Mouse (Mus musculus): Measurements from ENCODE around the gene Mark3. TPM values are rescaled to one million over a fixed set of nuclear protein-coding genes. Genes with fewer than 3 reads are reported as not detected.

Gene Mark3
- polyA plus RNA-seq, 1 experiment from 2014 or later, result 85.4 TPM

DNA sequence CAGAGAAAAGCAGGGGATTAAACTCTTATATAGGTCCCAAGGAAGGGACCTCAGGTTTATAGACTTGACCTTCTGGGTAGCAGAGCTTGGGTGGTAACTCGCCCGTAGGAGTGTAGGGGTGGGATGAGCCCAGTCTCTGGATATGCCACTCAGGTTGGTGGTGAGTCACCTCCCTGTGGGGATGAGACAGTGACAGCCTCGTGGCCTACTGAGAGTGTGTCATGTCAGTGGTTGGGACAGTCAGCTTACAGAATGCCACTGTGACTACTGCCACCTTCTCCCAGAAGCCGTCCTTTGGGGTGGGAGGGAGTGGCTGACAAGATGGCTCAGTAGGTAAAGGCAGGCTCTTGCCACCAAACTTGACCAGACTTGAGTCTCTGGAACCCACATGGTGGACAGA lies 112.1 kb downstream of the Mark3 start:
- TF ChIP-seq CTCF (IDR thresholded peaks at IDR 0.05), result no peak
- ChIA-PET CTCF (interaction anchor here (1.0 kb wide), 1 partner anchor 10 kb away, joined by 3 read pairs; no protein-coding TSS in a partner anchor), POLR2A (no interaction called here)
- no peaks in the 10 kb centered on the region for H3K27me3 ChIP-seq
- ATAC-seq (no peak), DNase-seq (ENCODE audit: low read depth, low spot score) (no peak)
- in situ Hi-C loops (cut with MboI; ENCODE audit: low pct_unique_long_range_greater_than_20kb), result no loop called here

DNA sequence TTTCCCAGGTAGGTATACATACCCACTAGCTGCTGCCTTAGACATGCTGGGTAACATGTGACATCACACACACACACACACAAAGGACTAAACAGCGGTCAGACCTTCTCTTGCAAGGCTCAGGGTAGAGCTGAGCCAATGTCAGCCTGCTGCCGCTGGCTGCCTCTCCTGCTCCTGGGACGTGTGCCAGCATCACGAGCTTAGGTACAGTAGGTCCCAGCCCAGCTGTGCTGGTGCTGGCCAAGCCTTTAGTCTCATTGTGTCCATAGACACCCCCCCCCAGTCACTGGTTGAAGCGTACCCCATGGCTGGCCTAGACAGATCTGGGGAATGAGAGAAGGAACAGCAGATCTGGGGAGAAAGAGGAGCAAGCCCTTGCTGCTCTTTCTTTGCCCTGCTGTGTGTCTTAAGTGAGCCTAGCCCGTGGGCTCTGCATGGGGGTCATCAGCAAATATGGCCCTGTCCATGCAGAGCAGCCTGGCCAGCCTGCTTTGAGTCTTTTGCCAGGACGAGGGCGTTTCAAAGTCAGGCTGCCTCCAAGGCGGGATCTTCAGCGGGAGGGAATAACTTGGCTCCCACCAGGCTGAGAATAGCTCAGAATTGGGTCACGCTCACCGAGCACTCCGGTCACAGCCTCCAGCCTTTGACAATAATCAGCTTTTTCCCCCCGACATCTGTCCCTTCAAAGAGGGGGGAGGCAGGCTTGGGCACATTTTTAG lies 113.2 kb downstream of the Mark3 start:
- in situ Hi-C loops (cut with MboI; ENCODE audit: low pct_unique_long_range_greater_than_20kb), result no loop called here

DNA sequence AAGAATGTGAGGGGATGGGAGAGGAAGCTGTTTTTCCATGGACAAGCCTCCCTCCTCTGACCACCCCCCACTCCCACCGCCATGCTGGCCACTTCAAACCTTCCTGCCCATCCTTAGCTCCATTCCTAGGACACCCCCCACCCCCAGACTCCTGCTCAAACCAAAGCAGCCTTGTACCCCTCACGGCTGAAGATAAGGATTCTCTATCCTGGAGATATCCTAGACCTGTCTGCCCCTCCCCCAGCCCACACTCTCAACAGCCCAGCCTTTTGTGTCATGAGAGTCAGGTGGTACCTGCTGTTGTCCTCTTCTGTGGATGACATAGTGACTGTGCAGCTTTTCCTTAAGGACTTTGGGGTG lies 113.7 kb downstream of the Mark3 start:
- in situ Hi-C loops (cut with MboI; ENCODE audit: low pct_unique_long_range_greater_than_20kb), result no loop called here
- DNase-seq (ENCODE audit: low read depth, low spot score) (no peak), ATAC-seq (no peak)
- H3K27me3 ChIP-seq, result no peaks in the 10 kb centered on the region
- POLR2A ChIA-PET, result interaction anchor here (0.7 to 1.0 kb wide), 3 partner anchors 9 to 19 kb away, joined by 3 read pairs; no protein-coding TSS in a partner anchor
- no peak for TF ChIP-seq CTCF (IDR thresholded peaks at IDR 0.05)
- CTCF ChIA-PET, result interaction anchor here (0.7 to 1.6 kb wide), 4 partner anchors 8 to 44 kb away, joined by 3 to 5 read pairs (median 4); no protein-coding TSS in a partner anchor

More for the DNA sequence above, 113.2 kb downstream of the Mark3 start:
- no peak for TF ChIP-seq CTCF (IDR thresholded peaks at IDR 0.05)
- POLR2A ChIA-PET, result interaction anchor here (0.7 to 1.0 kb wide), 3 partner anchors 9 to 19 kb away, joined by 3 read pairs; no protein-coding TSS in a partner anchor
- H3K27me3 ChIP-seq, result no peaks in the 10 kb centered on the region
- CTCF ChIA-PET, result interaction anchor here (0.7 to 1.6 kb wide), 5 partner anchors 9 to 45 kb away, joined by 3 to 5 read pairs (median 3); no protein-coding TSS in a partner anchor
- ATAC-seq (no peak), DNase-seq (ENCODE audit: low read depth, low spot score) (no peak)

DNA sequence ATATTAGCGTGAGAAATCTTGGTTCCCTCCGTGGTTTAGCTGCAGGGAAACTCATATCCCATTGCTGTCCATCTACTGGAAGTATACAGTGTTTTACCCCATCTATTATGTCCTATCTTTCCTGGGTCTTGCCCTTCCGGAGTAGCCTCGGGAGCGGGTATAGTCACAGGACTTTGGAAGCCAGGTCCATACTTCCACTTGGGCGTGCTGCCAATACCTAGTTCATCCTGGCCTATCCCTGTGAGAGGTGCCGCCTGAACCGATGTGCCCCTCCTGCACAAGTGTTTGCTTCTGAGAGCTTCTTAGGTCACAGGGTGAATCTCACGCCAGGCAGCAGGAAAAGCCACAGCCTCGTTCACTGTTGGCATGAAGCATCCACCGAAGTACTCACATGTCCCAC lies 115.1 kb downstream of the Mark3 start:
- in situ Hi-C loops (cut with MboI; ENCODE audit: low pct_unique_long_range_greater_than_20kb), result no loop called here
- no peak for DNase-seq (ENCODE audit: low read depth, low spot score)
- ATAC-seq, result no peak
- TF ChIP-seq CTCF (IDR thresholded peaks at IDR 0.05), result no peak
- POLR2A ChIA-PET, result no interaction called here
- no peaks in the 10 kb centered on the region for H3K27me3 ChIP-seq
- CTCF ChIA-PET, result no interaction called here

DNA sequence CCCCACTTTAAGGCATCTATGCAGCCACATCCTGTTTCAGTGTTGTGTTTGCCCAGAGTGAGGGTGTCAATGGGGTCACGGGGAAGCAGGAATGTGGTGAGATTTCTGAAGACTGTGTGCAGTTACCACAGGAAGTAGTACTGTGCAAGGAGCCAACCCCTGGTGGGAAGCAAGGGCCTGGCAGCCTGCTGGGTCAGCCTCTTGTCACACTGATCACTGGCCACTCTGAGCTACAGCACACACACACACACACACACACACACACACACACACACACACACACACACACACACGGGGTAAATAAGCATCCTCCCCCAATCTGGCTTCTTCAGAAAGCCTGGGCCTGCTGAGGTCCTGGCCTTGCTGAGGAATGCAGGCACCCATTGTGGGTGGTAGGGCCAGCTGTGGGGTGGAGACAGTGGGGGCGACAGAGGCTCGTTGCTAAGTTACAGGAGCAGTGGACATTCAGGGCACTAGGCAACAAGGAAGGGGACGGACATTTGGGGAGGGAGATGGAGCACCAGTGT lies 117.1 kb downstream of the Mark3 start:
- ATAC-seq (peak; percentile 27), DNase-seq (ENCODE audit: low read depth, low spot score) (no peak)
- CTCF ChIA-PET, result no interaction called here

DNA sequence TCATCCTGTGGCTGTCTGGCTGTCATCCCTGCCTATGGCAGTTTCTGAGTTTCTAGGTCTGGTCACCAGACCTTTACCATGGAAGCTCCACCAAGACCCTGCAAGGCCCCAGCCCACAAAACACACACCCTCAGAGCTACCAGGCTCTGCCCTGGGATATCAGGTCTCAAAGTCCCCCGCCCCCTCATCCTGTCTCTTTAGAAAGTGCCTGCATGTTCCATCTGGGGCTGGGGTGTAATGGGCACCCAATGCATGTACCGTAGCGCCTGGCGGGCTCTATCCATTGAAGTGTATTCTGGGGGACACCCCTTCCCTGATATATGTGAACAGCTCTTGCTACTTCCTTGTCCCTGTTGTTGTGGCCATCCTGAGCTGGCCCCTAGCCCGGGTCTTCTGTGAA lies 118.6 kb downstream of the Mark3 start:
- TF ChIP-seq CTCF (IDR thresholded peaks at IDR 0.05), result no peak
- ChIA-PET POLR2A (interaction anchor here (0.9 to 1.0 kb wide), 2 partner anchors 24 to 27 kb away, joined by 3 read pairs; no protein-coding TSS in a partner anchor), CTCF (interaction anchor here (0.8 kb wide), 1 partner anchor 25 kb away, joined by 3 read pairs; no protein-coding TSS in a partner anchor)
- ATAC-seq (no peak), DNase-seq (ENCODE audit: low read depth, low spot score) (no peak)
- no peaks in the 10 kb centered on the region for H3K27me3 ChIP-seq
- in situ Hi-C loops (cut with MboI; ENCODE audit: low pct_unique_long_range_greater_than_20kb), result no loop called here

More for the DNA sequence above, 117.1 kb downstream of the Mark3 start:
- in situ Hi-C loops (cut with MboI; ENCODE audit: low pct_unique_long_range_greater_than_20kb), result no loop called here
- POLR2A ChIA-PET, result no interaction called here
- no peaks in the 10 kb centered on the region for H3K27me3 ChIP-seq
- TF ChIP-seq CTCF (IDR thresholded peaks at IDR 0.05), result no peak

DNA sequence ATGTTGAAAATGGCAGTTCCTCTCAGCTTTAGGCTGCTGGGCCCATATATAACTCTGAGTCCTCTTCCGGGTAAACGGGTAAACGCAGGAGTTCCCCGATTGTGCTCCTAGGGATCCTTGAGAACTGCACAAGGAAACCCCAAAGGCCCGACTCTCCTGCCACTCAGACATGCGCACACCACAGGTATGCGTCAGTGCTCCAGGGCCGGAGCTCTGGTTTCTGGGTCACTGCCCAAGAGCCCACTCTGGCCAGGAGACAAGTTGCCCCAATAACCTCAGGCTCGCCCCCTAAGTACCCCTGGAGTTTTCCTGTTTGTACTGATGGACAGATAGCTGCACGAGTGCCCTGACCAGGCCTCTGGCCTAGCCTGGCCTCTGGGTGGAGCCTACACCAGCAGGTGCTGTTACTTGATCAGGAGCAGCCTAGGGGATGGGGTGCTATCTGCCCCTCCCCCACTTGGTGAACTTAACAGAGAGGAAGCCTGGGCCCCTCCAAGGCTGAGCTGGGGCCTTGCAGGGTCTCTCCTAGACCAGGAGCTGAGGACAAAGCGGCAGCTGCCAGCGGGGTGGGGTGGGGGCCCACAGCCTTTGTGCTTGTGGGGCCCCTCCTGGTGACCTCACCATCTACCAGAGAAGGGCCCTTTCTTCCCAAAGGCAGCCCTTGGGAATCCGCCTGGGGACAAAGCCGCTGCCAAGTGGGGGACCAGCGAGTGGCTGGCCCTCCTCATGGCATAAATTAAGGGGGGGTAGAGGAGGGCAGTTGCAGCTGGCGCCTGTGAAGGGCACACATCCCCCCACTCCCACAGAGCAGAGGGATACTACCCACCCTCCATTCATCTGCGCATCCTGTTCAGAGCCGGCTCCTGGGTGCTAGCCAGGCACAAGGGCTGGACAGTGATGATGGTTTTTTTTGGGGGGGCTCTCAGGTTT lies 119.3 kb downstream of the Mark3 start:
- no peaks in the 10 kb centered on the region for H3K27me3 ChIP-seq
- in situ Hi-C loops (cut with MboI; ENCODE audit: low pct_unique_long_range_greater_than_20kb), result no loop called here
- POLR2A ChIA-PET, result interaction anchor here (0.9 to 1.0 kb wide), 2 partner anchors 25 to 28 kb away, joined by 3 read pairs; no protein-coding TSS in a partner anchor
- ATAC-seq (no peak), DNase-seq (ENCODE audit: low read depth, low spot score) (no peak)
- no peak for TF ChIP-seq CTCF (IDR thresholded peaks at IDR 0.05)
- CTCF ChIA-PET, result interaction anchor here (0.8 to 3.3 kb wide), 4 partner anchors 14 to 40 kb away, joined by 3 to 17 read pairs (median 3); no protein-coding TSS in a partner anchor

DNA sequence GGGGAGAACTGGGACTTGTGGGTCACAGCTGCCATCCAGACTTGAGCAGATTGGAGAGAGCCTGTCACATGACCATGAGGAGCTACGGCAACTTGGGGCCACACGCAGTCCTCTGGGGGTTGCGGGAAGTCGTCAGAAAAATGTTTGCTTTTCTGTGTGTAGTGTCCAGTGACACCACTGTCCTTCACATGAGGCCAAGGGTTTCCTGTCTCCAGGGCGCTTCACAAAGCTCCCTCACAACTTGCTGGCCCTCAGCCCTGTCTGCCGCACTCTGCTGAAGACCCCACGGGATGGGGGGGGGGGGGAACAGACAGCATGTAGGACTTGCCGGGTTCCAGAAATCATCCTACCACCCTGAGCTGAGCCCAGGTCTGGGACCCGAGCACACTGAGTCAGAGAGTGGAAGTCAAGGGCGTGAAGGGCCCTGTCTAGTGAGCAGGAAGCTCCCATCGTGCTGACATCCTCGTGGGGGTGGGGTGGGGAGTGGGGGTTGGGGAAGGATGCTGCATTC lies 120.0 kb downstream of the Mark3 start:
- no peak for DNase-seq (ENCODE audit: low read depth, low spot score)
- TF ChIP-seq CTCF (IDR thresholded peaks at IDR 0.05), result no peak

DNA sequence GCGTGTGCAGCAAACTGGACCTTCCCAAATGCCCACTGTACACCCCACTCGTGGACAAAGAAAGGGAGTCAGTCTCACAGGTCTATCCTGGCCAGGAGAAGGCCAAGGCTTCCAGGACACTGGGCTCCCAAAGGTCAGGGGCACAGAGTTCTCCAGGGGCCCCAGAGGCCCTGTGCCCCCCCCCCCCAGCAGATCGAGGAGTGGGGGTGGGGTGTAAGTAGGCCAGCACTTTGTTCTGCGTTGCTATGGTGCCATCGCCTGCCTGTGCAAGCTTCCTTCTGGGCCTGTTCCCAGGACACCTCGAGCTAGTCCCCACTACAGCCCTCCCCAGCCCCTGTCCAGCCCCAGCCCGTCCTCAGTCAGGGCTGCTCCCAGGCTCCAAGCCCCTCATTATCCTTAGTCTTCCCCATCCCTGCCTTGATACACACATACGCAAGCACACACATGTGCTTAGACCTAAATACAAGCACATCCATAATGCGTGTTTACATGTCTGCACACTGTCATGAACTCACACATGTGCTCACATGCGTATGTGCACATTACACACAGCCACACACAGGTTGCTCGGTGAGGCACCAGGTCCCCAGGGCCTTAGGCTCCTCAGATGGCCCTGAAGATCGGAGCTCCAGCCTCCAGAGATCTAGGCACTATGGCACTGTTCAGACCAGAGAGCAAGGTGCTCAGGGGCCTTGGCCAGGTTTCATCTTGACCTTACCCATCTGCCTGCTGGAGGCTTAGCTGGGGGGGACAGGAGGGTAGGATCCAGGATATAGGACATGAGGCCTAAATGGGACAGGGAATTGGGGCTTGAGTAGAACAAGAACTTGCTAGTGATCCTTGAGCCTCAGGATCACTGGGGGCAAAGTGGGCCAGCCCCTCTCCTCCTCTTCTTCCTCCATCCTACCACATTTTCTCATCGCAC lies 120.8 kb downstream of the Mark3 start:
- no peak for ATAC-seq
- no peaks in the 10 kb centered on the region for H3K27me3 ChIP-seq
- POLR2A ChIA-PET, result interaction anchor here (0.9 to 2.0 kb wide), 3 partner anchors 17 to 27 kb away, joined by 3 to 10 read pairs (median 6); partner anchors contain the start of gene Trmt61a
- in situ Hi-C loops (cut with MboI; ENCODE audit: low pct_unique_long_range_greater_than_20kb), result loop anchor here (5.0 kb wide), 1 partner anchor 43 kb away; no protein-coding TSS in a partner anchor
- no peak for TF ChIP-seq CTCF (IDR thresholded peaks at IDR 0.05)
- CTCF ChIA-PET, result interaction anchor here (1.0 to 4.5 kb wide), 9 partner anchors 9 to 42 kb away, joined by 3 to 49 read pairs (median 6); no protein-coding TSS in a partner anchor
- DNase-seq (ENCODE audit: low read depth, low spot score), result no peak

More for the DNA sequence above, 120.0 kb downstream of the Mark3 start:
- CTCF ChIA-PET, result interaction anchor here (1.0 to 3.3 kb wide), 4 partner anchors 10 to 41 kb away, joined by 3 to 17 read pairs (median 7); no protein-coding TSS in a partner anchor
- no peaks in the 10 kb centered on the region for H3K27me3 ChIP-seq
- in situ Hi-C loops (cut with MboI; ENCODE audit: low pct_unique_long_range_greater_than_20kb), result no loop called here
- POLR2A ChIA-PET, result no interaction called here
- no peak for ATAC-seq
